Mouse (Mus musculus) liver, embryonic 11.5 days (tissue): ENCODE data around the gene Tmem181a. TPM values are rescaled to one million over a fixed set of nuclear protein-coding genes. Genes with fewer than 3 reads are reported as not detected.
"Not testable (repeated sequence)": the region's sequence is repeated elsewhere in the genome, so short reads cannot be mapped to it uniquely, and the experiment has no call there.

Source experiments
- ATAC-seq: fragments of 200-750 bp; cut with Nextera tagmentation; replicated peaks from 2 replicates; pipeline ENCODE4 v1.8.0; 2017; ENCODE audit warnings: moderate number of reproducible peaks, mild to moderate bottlenecking, moderate TSS enrichment, moderate library complexity; ENCODE audit not compliant: low FRiP score
- DNase-seq: peaks from one replicate; pipeline ENCODE4 v3.0.0-alpha.2; 2017; ENCODE audit warnings: low spot score
- H3K27ac ChIP-seq: fragments of 300-500 bp; sonication (generic); 2 replicates; pipeline ENCODE4 v1.5.1; 2014; ENCODE audit warnings: mild to moderate bottlenecking, low read depth, low read length, control low read depth
- H3K27me3 ChIP-seq: fragments of 300-500 bp; sonication (generic); replicated peaks from 2 replicates; pipeline ENCODE4 v1.6.1; 2014; ENCODE audit warnings: low read length, mixed read lengths; ENCODE audit not compliant: control insufficient read depth, insufficient read depth
- H3K36me3 ChIP-seq: fragments of 300-500 bp; sonication (generic); 2 replicates; pipeline ENCODE4 v1.6.1; 2014; ENCODE audit warnings: mild to moderate bottlenecking, low read length, moderate library complexity, mixed read lengths; ENCODE audit not compliant: control insufficient read depth, insufficient read depth
- H3K4me1 ChIP-seq: fragments of 300-500 bp; sonication (generic); replicated peaks from 2 replicates; pipeline ENCODE4 v1.6.1; 2014; ENCODE audit warnings: low read length, mixed read lengths; ENCODE audit not compliant: control insufficient read depth, insufficient read depth
- H3K4me2 ChIP-seq: fragments of 300-500 bp; sonication (generic); 2 replicates; pipeline ENCODE4 v1.6.1; 2014; ENCODE audit warnings: mild to moderate bottlenecking, control low read depth, moderate library complexity
- H3K4me3 ChIP-seq: fragments of 300-500 bp; sonication (generic); 2 replicates; pipeline ENCODE4 v1.5.1; 2014; ENCODE audit warnings: low read depth, low read length, control low read depth
- H3K9ac ChIP-seq: fragments of 300-500 bp; sonication (generic); 2 replicates; pipeline ENCODE4 v1.6.1; 2014; ENCODE audit warnings: low read depth, low read length, control low read depth
- H3K9me3 ChIP-seq: fragments of 300-500 bp; sonication (generic); 2 replicates; pipeline ENCODE4 v1.6.1; 2016; ENCODE audit warnings: low read length, inconsistent platforms, mixed read lengths; ENCODE audit not compliant: control insufficient read depth
- WGBS: fragments of 180-500 bp; shearing (Covaris S2); extraction: QIAGEN DNeasy Blood & Tissue Kit; methylation state at CpG from one replicate; pipeline ENCODE4 v1.1.7; 2014; 5-methylcytosine and 5-hydroxymethylcytosine counted together
- polyA plus RNA-seq: library from polyadenylated mRNA; unstranded; fragments of >200 nt; fragmentation: Nextera tagmentation; extraction: Ambion mirVana; gene quantifications from 2 replicates; pipeline ENCODE4 v1.2.1, GENCODE M21; 2014

The Tmem181a gene
- polyA plus RNA-seq, 1 experiment from 2014 or later: 10.8 TPM

- WGBS: 2% methylated on average over 23 of the region's 25 CpGs
- H3K36me3 ChIP-seq, H3K27ac ChIP-seq, H3K9ac ChIP-seq, H3K9me3 ChIP-seq, H3K27me3 ChIP-seq, H3K4me1 ChIP-seq: not testable (repeated sequence)
- DNase-seq (peak; percentile 46), ATAC-seq (peak; percentile 13)
- Histone ChIP-seq H3K4me3 (peak overlapping the region; percentile 56), H3K4me2 (peak overlapping the region; percentile 61)
Observed at GRCm38 (mm10) chr17:6270840-6271239, 14.2 kb downstream of the Tmem181a start.

GRCm38 (mm10) chr17:6271970-6272369, 15.3 kb downstream of the Tmem181a start:
- H3K4me2 ChIP-seq, H3K9me3 ChIP-seq, H3K36me3 ChIP-seq, H3K9ac ChIP-seq, ATAC-seq, H3K4me1 ChIP-seq, H3K4me3 ChIP-seq, H3K27me3 ChIP-seq, H3K27ac ChIP-seq, DNase-seq: not testable (repeated sequence)
- 70% methylated on average over 6 of the region's 6 CpGs for WGBS

- not testable (repeated sequence) for DNase-seq, H3K4me2 ChIP-seq, H3K9me3 ChIP-seq, H3K36me3 ChIP-seq, H3K27ac ChIP-seq, H3K4me3 ChIP-seq, H3K9ac ChIP-seq, H3K4me1 ChIP-seq, H3K27me3 ChIP-seq, ATAC-seq
- 80% methylated on average over 4 of the region's 6 CpGs for WGBS
Observed at GRCm38 (mm10) chr17:6274693-6275092, 18.0 kb downstream of the Tmem181a start.

GRCm38 (mm10) chr17:6279205-6279604, 22.5 kb downstream of the Tmem181a start:
- DNase-seq, H3K36me3 ChIP-seq, H3K9ac ChIP-seq, H3K9me3 ChIP-seq, H3K27ac ChIP-seq, H3K4me1 ChIP-seq, H3K27me3 ChIP-seq, ATAC-seq, H3K4me3 ChIP-seq, H3K4me2 ChIP-seq: not testable (repeated sequence)
- WGBS: 68% methylated on average over 8 of the region's 8 CpGs

GRCm38 (mm10) chr17:6279772-6280171, 23.1 kb downstream of the Tmem181a start:
- H3K27ac ChIP-seq, ATAC-seq, H3K36me3 ChIP-seq, DNase-seq, H3K4me3 ChIP-seq, H3K4me2 ChIP-seq, H3K4me1 ChIP-seq, H3K9me3 ChIP-seq, H3K9ac ChIP-seq, H3K27me3 ChIP-seq: not testable (repeated sequence)
- 92% methylated on average over 8 of the region's 10 CpGs for WGBS

- H3K4me3 ChIP-seq, H3K9me3 ChIP-seq, H3K9ac ChIP-seq, H3K4me1 ChIP-seq, H3K27ac ChIP-seq, H3K4me2 ChIP-seq, ATAC-seq, H3K27me3 ChIP-seq, H3K36me3 ChIP-seq, DNase-seq: not testable (repeated sequence)
- WGBS: 88% methylated on average over 18 of the region's 19 CpGs
Observed at GRCm38 (mm10) chr17:6280513-6280912, 23.9 kb downstream of the Tmem181a start.

GRCm38 (mm10) chr17:6283137-6283536, 26.5 kb downstream of the Tmem181a start:
- not testable (repeated sequence) for H3K36me3 ChIP-seq, H3K4me3 ChIP-seq, H3K4me2 ChIP-seq, H3K9ac ChIP-seq, H3K27me3 ChIP-seq, DNase-seq, ATAC-seq, H3K4me1 ChIP-seq, H3K27ac ChIP-seq, H3K9me3 ChIP-seq
- 95% methylated on average over 7 of the region's 10 CpGs for WGBS

- not testable (repeated sequence) for ATAC-seq, DNase-seq, H3K4me2 ChIP-seq
Observed at GRCm38 (mm10) chr17:6286169-6286568, 29.5 kb downstream of the Tmem181a start.

GRCm38 (mm10) chr17:6289045-6289444, 32.4 kb downstream of the Tmem181a start:
- 90% methylated on average over 9 of the region's 12 CpGs for WGBS
- H3K27me3 ChIP-seq, H3K9ac ChIP-seq, DNase-seq, H3K4me3 ChIP-seq, H3K36me3 ChIP-seq, H3K4me1 ChIP-seq, H3K9me3 ChIP-seq, H3K27ac ChIP-seq, ATAC-seq, H3K4me2 ChIP-seq: not testable (repeated sequence)

More at GRCm38 (mm10) chr17:6286169-6286568, 29.5 kb downstream of the Tmem181a start:
- H3K27ac ChIP-seq, H3K4me3 ChIP-seq, H3K27me3 ChIP-seq, H3K9ac ChIP-seq, H3K9me3 ChIP-seq, H3K36me3 ChIP-seq, H3K4me1 ChIP-seq: not testable (repeated sequence)
- WGBS: 86% methylated on average over 5 of the region's 5 CpGs
